Mouse (Mus musculus): ENCODE measurements at regions not wholly inside any gene's neighbourhood (a gene's known extent, or its start where the extent isn't known, plus 50 kb on each side); places are given as distances from the start of the nearest gene placed in this dataset.
"Not testable (repeated sequence)": the region's sequence is repeated elsewhere in the genome, so short reads cannot be mapped to it uniquely, and the experiment has no call there.

- Histone ChIP-seq H3K4me3 (ENCODE audit: low read depth, low read length) (no peak overlapping the region), H3K4me1 (ENCODE audit: control insufficient read depth, insufficient read depth, low read length) (no peaks in the 10 kb centered on the region), H3K9ac (ENCODE audit: low read length) (no peak overlapping the region), H3K9me3 (ENCODE audit: control insufficient read depth, low read length) (no peaks in the 10 kb centered on the region), H3K27me3 (ENCODE audit: control insufficient read depth, insufficient read depth, low read length) (no peaks in the 10 kb centered on the region), H3K4me2 (ENCODE audit: low read depth, severe bottlenecking) (no peak overlapping the region), H3K36me3 (ENCODE audit: control insufficient read depth, insufficient read depth, low read length) (no peaks in the 10 kb centered on the region), H3K27ac (replicated peaks; ENCODE audit: low read depth, low read length) (no peak overlapping the region)
- no peak for DNase-seq (ENCODE audit: low spot score)
- ATAC-seq (ENCODE audit: insufficient number of reproducible peaks, low FRiP score, low TSS enrichment, low read depth): no peak
- 88% methylated on average over 1 of the region's 1 CpGs for WGBS
Observed at GRCm38 (mm10) chr1:154054874-154055273, 146.1 kb upstream of the Zfp648 start.

GRCm38 (mm10) chr1:154061397-154061796 is 139.6 kb upstream of the Zfp648 start:
- not testable (repeated sequence) for ATAC-seq (ENCODE audit: insufficient number of reproducible peaks, low FRiP score, low TSS enrichment, low read depth); H3K36me3 ChIP-seq (ENCODE audit: control insufficient read depth, insufficient read depth, low read length); H3K4me1 ChIP-seq (ENCODE audit: control insufficient read depth, insufficient read depth, low read length); H3K27me3 ChIP-seq (ENCODE audit: control insufficient read depth, insufficient read depth, low read length); H3K4me3 ChIP-seq (ENCODE audit: low read depth, low read length); H3K27ac ChIP-seq (replicated peaks; ENCODE audit: low read depth, low read length); H3K9ac ChIP-seq (ENCODE audit: low read length); DNase-seq (ENCODE audit: low spot score); H3K4me2 ChIP-seq (ENCODE audit: low read depth, severe bottlenecking); H3K9me3 ChIP-seq (ENCODE audit: control insufficient read depth, low read length)
- 80% methylated on average over 2 of the region's 2 CpGs for WGBS

- Histone ChIP-seq H3K4me1 (ENCODE audit: control insufficient read depth, insufficient read depth, low read length) (no peaks in the 10 kb centered on the region), H3K4me2 (ENCODE audit: low read depth, severe bottlenecking) (no peak overlapping the region), H3K9ac (ENCODE audit: low read length) (no peak overlapping the region), H3K9me3 (ENCODE audit: control insufficient read depth, low read length) (no peaks in the 10 kb centered on the region), H3K4me3 (ENCODE audit: low read depth, low read length) (no peak overlapping the region), H3K27me3 (ENCODE audit: control insufficient read depth, insufficient read depth, low read length) (no peaks in the 10 kb centered on the region), H3K27ac (replicated peaks; ENCODE audit: low read depth, low read length) (no peak overlapping the region), H3K36me3 (ENCODE audit: control insufficient read depth, insufficient read depth, low read length) (no peaks in the 10 kb centered on the region)
- DNase-seq (ENCODE audit: low spot score) (no peak), ATAC-seq (ENCODE audit: insufficient number of reproducible peaks, low FRiP score, low TSS enrichment, low read depth) (no peak)
- 89% methylated on average over 1 of the region's 1 CpGs for WGBS
Observed at GRCm38 (mm10) chr1:154061851-154062250, 139.1 kb upstream of the Zfp648 start.

GRCm38 (mm10) chr1:154062666-154063065 is 138.3 kb upstream of the Zfp648 start:
- H3K4me2 ChIP-seq (ENCODE audit: low read depth, severe bottlenecking): no peak overlapping the region
- H3K36me3 ChIP-seq (ENCODE audit: control insufficient read depth, insufficient read depth, low read length): no peaks in the 10 kb centered on the region
- 88% methylated on average over 7 of the region's 7 CpGs for WGBS
- DNase-seq (ENCODE audit: low spot score): no peak
- H3K4me3 ChIP-seq (ENCODE audit: low read depth, low read length): no peak overlapping the region
- no peak overlapping the region for H3K27ac ChIP-seq (replicated peaks; ENCODE audit: low read depth, low read length)
- no peaks in the 10 kb centered on the region for H3K27me3 ChIP-seq (ENCODE audit: control insufficient read depth, insufficient read depth, low read length)
- H3K9me3 ChIP-seq (ENCODE audit: control insufficient read depth, low read length): no peaks in the 10 kb centered on the region
- H3K9ac ChIP-seq (ENCODE audit: low read length): no peak overlapping the region
- no peaks in the 10 kb centered on the region for H3K4me1 ChIP-seq (ENCODE audit: control insufficient read depth, insufficient read depth, low read length)
- ATAC-seq (ENCODE audit: insufficient number of reproducible peaks, low FRiP score, low TSS enrichment, low read depth): no peak

GRCm38 (mm10) chr1:154064633-154065032 is 136.4 kb upstream of the Zfp648 start:
- no peak overlapping the region for H3K4me3 ChIP-seq (ENCODE audit: low read depth, low read length)
- DNase-seq (ENCODE audit: low spot score) (no peak), ATAC-seq (ENCODE audit: insufficient number of reproducible peaks, low FRiP score, low TSS enrichment, low read depth) (no peak)
- no peaks in the 10 kb centered on the region for H3K4me1 ChIP-seq (ENCODE audit: control insufficient read depth, insufficient read depth, low read length)
- no peaks in the 10 kb centered on the region for H3K9me3 ChIP-seq (ENCODE audit: control insufficient read depth, low read length)
- whole genome bisulfite sequencing: 86% methylated on average over 5 of the region's 5 CpGs
- H3K4me2 ChIP-seq (ENCODE audit: low read depth, severe bottlenecking): no peak overlapping the region
- H3K27ac ChIP-seq (replicated peaks; ENCODE audit: low read depth, low read length): no peak overlapping the region
- H3K9ac ChIP-seq (ENCODE audit: low read length): no peak overlapping the region
- no peaks in the 10 kb centered on the region for H3K27me3 ChIP-seq (ENCODE audit: control insufficient read depth, insufficient read depth, low read length)
- H3K36me3 ChIP-seq (ENCODE audit: control insufficient read depth, insufficient read depth, low read length): no peaks in the 10 kb centered on the region

GRCm38 (mm10) chr1:154065336-154066329 is 135.4 kb upstream of the Zfp648 start:
- ATAC-seq (ENCODE audit: insufficient number of reproducible peaks, low FRiP score, low TSS enrichment, low read depth) (no peak), DNase-seq (ENCODE audit: low spot score) (no peak)
- no peak overlapping the region for H3K9ac ChIP-seq (ENCODE audit: low read length)
- H3K27ac ChIP-seq (replicated peaks; ENCODE audit: low read depth, low read length): no peak overlapping the region
- no peaks in the 10 kb centered on the region for H3K4me1 ChIP-seq (ENCODE audit: control insufficient read depth, insufficient read depth, low read length)
- H3K27me3 ChIP-seq (ENCODE audit: control insufficient read depth, insufficient read depth, low read length): no peaks in the 10 kb centered on the region
- no peaks in the 10 kb centered on the region for H3K36me3 ChIP-seq (ENCODE audit: control insufficient read depth, insufficient read depth, low read length)
- H3K4me3 ChIP-seq (ENCODE audit: low read depth, low read length): no peak overlapping the region
- H3K4me2 ChIP-seq (ENCODE audit: low read depth, severe bottlenecking): no peak overlapping the region
- H3K9me3 ChIP-seq (ENCODE audit: control insufficient read depth, low read length): no peaks in the 10 kb centered on the region
- 84% methylated on average over 18 of the region's 18 CpGs for WGBS

GRCm38 (mm10) chr1:154067856-154068255 is 133.1 kb upstream of the Zfp648 start:
- no peak for ATAC-seq (ENCODE audit: insufficient number of reproducible peaks, low FRiP score, low TSS enrichment, low read depth)
- Histone ChIP-seq H3K4me1 (ENCODE audit: control insufficient read depth, insufficient read depth, low read length) (no peaks in the 10 kb centered on the region), H3K9me3 (ENCODE audit: control insufficient read depth, low read length) (no peaks in the 10 kb centered on the region), H3K4me2 (ENCODE audit: low read depth, severe bottlenecking) (no peak overlapping the region), H3K27me3 (ENCODE audit: control insufficient read depth, insufficient read depth, low read length) (no peaks in the 10 kb centered on the region), H3K4me3 (ENCODE audit: low read depth, low read length) (no peak overlapping the region), H3K9ac (ENCODE audit: low read length) (no peak overlapping the region), H3K36me3 (ENCODE audit: control insufficient read depth, insufficient read depth, low read length) (no peaks in the 10 kb centered on the region), H3K27ac (replicated peaks; ENCODE audit: low read depth, low read length) (no peak overlapping the region)
- DNase-seq (ENCODE audit: low spot score): no peak
- 90% methylated on average over 1 of the region's 1 CpGs for WGBS

- ATAC-seq (ENCODE audit: insufficient number of reproducible peaks, low FRiP score, low TSS enrichment, low read depth): no peak
- Histone ChIP-seq H3K27ac (replicated peaks; ENCODE audit: low read depth, low read length) (no peak overlapping the region), H3K36me3 (ENCODE audit: control insufficient read depth, insufficient read depth, low read length) (no peaks in the 10 kb centered on the region), H3K4me1 (ENCODE audit: control insufficient read depth, insufficient read depth, low read length) (no peaks in the 10 kb centered on the region), H3K4me3 (ENCODE audit: low read depth, low read length) (no peak overlapping the region), H3K9me3 (ENCODE audit: control insufficient read depth, low read length) (no peaks in the 10 kb centered on the region), H3K27me3 (ENCODE audit: control insufficient read depth, insufficient read depth, low read length) (no peaks in the 10 kb centered on the region), H3K4me2 (ENCODE audit: low read depth, severe bottlenecking) (no peak overlapping the region), H3K9ac (ENCODE audit: low read length) (no peak overlapping the region)
- no peak for DNase-seq (ENCODE audit: low spot score)
- WGBS: 96% methylated on average over 1 of the region's 1 CpGs
Observed at GRCm38 (mm10) chr1:154074270-154074669, 126.7 kb upstream of the Zfp648 start.
